Mouse (Mus musculus): ENCODE data around the gene Lcn12.

- TF ChIP-seq POLR2A (IDR thresholded peaks at IDR 0.05; ENCODE audit: insufficient read depth, low read depth, low read length) (no peak), EP300 (IDR thresholded peaks at IDR 0.05; ENCODE audit: insufficient read depth, low read depth, low read length) (no peak), CTCF (IDR thresholded peaks at IDR 0.05) (no peak)
Observed at GRCm38 (mm10) chr2:25460135-25460534, 33.6 kb downstream of the Lcn12 start.
